Mouse (Mus musculus) CH12.LX (cell line): ENCODE measurements around the gene Mgat4b. TPM values are rescaled to one million over a fixed set of nuclear protein-coding genes. Genes with fewer than 3 reads are reported as not detected.

Experiments used
- DNase-seq: peaks from one replicate; pipeline ENCODE4 v3.0.0-alpha.2; 2013; ENCODE audit errors: extremely low read depth
- H3K27ac ChIP-seq: 2 replicates; pipeline ENCODE4 v1.5.1; 2012; ENCODE audit warnings: low read depth, mild to moderate bottlenecking, control low read depth, moderate library complexity; ENCODE audit not compliant: insufficient read depth
- H3K27me3 ChIP-seq: replicated peaks from 2 replicates; pipeline ENCODE3; 2012; ENCODE audit warnings: inconsistent platforms
- H3K36me3 ChIP-seq, 2 experiments: replicated peaks in 1 of 2; 2 replicates each; pipeline versions ENCODE3 to v1.6.1; 2012; ENCODE audit warnings: inconsistent platforms in 1 of 2, low read length in 1 of 2, mild to moderate bottlenecking in 1 of 2, mixed read lengths in 1 of 2, moderate library complexity in 1 of 2; ENCODE audit not compliant: control insufficient read depth in 1 of 2, insufficient read depth in 1 of 2
- H3K4me1 ChIP-seq, 2 experiments: 2 replicates each; pipeline ENCODE4 v1.6.1; 2012; ENCODE audit warnings: inconsistent platforms in 1 of 2, moderate library complexity in 1 of 2; ENCODE audit not compliant: insufficient read depth in 2 of 2, control insufficient read depth in 1 of 2
- H3K4me2 ChIP-seq: 2 replicates; pipeline ENCODE4 v1.6.1; 2012; ENCODE audit warnings: low read depth, mild to moderate bottlenecking, control low read depth; ENCODE audit not compliant: poor library complexity, insufficient read depth, severe bottlenecking
- H3K4me3 ChIP-seq, 3 experiments: fragments of 150-350 bp in 1 of 3; sonication (generic) in 1 of 3; replicated peaks in 1 of 3; 2 replicates each; pipeline versions ENCODE3 to v1.5.1; 2011 to 2012; ENCODE audit warnings: low read depth in 2 of 3, low read length in 2 of 3, mild to moderate bottlenecking in 2 of 3, moderate library complexity in 2 of 3, control low read depth in 1 of 3, improper control_type of control experiment in 1 of 3, inconsistent platforms in 1 of 3, mixed read lengths in 1 of 3; ENCODE audit not compliant: poor library complexity in 1 of 3
- H3K79me2 ChIP-seq: replicated peaks from 2 replicates; pipeline ENCODE4 v1.6.1; 2012; ENCODE audit warnings: mild to moderate bottlenecking, moderate library complexity; ENCODE audit not compliant: control insufficient read depth, poor library complexity, insufficient read depth, severe bottlenecking; ENCODE audit errors: extremely low read depth
- H3K9ac ChIP-seq: 2 replicates; pipeline ENCODE4 v1.6.1; 2012; ENCODE audit warnings: low read depth, mild to moderate bottlenecking, control low read depth, moderate library complexity; ENCODE audit not compliant: insufficient read depth
- H3K9me3 ChIP-seq: replicated peaks from 2 replicates; pipeline ENCODE3; 2012; ENCODE audit warnings: low read length, inconsistent platforms, mixed read lengths
- BHLHE40 ChIP-seq: IDR thresholded peaks from 2 replicates; pipeline ENCODE4 v1.6.1; 2011; ENCODE audit warnings: mild to moderate bottlenecking, low read depth, low read length, improper control_type of control experiment
- CHD1 ChIP-seq: IDR thresholded peaks from 2 replicates; pipeline ENCODE4 v1.6.1; 2012; ENCODE audit warnings: low read depth, low read length, improper control_type of control experiment, inconsistent platforms
- CHD2 ChIP-seq: IDR thresholded peaks from 2 replicates; pipeline ENCODE4 v1.6.1; 2011; ENCODE audit warnings: low read length, improper control_type of control experiment
- E2F4 ChIP-seq: IDR thresholded peaks from 2 replicates; pipeline ENCODE4 v1.6.1; 2011; ENCODE audit warnings: low read depth, low read length, improper control_type of control experiment; ENCODE audit not compliant: insufficient replicate concordance
- ELF1 ChIP-seq: IDR thresholded peaks from 2 replicates; pipeline ENCODE4 v1.6.1; 2014; ENCODE audit warnings: low read depth, mild to moderate bottlenecking, inconsistent platforms, low read length, improper control_type of control experiment
- EP300 ChIP-seq: IDR thresholded peaks from 2 replicates; pipeline ENCODE4 v1.6.1; 2011; ENCODE audit warnings: low read length, improper control_type of control experiment
- GABPA ChIP-seq: IDR thresholded peaks from 2 replicates; pipeline ENCODE4 v1.6.1; 2012; ENCODE audit warnings: low read depth, low read length, improper control_type of control experiment, inconsistent platforms; ENCODE audit not compliant: insufficient replicate concordance
- IRF4 ChIP-seq: IDR thresholded peaks from 2 replicates; pipeline ENCODE4 v1.6.1; 2014; ENCODE audit warnings: low read depth, mild to moderate bottlenecking, inconsistent platforms, low read length, improper control_type of control experiment
- JUN ChIP-seq: IDR thresholded peaks from 2 replicates; pipeline ENCODE4 v1.6.1; 2011; ENCODE audit warnings: low read depth, mild to moderate bottlenecking, low read length, improper control_type of control experiment, moderate library complexity; ENCODE audit not compliant: insufficient read depth
- JUND ChIP-seq: conservative IDR thresholded peaks from 2 replicates; pipeline ENCODE4 v1.6.1; 2011; ENCODE audit warnings: low read depth, low read length, improper control_type of control experiment
- KAT2A ChIP-seq: IDR thresholded peaks from 2 replicates; pipeline ENCODE4 v1.6.1; 2012; ENCODE audit warnings: low read length, improper control_type of control experiment, inconsistent platforms; ENCODE audit not compliant: insufficient replicate concordance
- MAFK ChIP-seq: IDR thresholded peaks from 2 replicates; pipeline ENCODE4 v1.6.1; 2011; ENCODE audit warnings: low read length, improper control_type of control experiment; ENCODE audit not compliant: insufficient replicate concordance
- MAX ChIP-seq: IDR thresholded peaks from 2 replicates; pipeline ENCODE4 v1.6.1; 2011; ENCODE audit warnings: low read length, improper control_type of control experiment
- MAZ ChIP-seq: IDR thresholded peaks from 2 replicates; pipeline ENCODE4 v1.6.1; 2012; ENCODE audit warnings: low read depth, mild to moderate bottlenecking, inconsistent platforms, low read length, improper control_type of control experiment, moderate library complexity
- MXI1 ChIP-seq: IDR thresholded peaks from 2 replicates; pipeline ENCODE4 v1.6.1; 2011; ENCODE audit warnings: mild to moderate bottlenecking, low read depth, low read length, improper control_type of control experiment
- MYC ChIP-seq: IDR thresholded peaks from 2 replicates; pipeline ENCODE4 v1.6.1; 2011; ENCODE audit warnings: low read depth, mild to moderate bottlenecking, improper control_type of control experiment, low read length
- NELFE ChIP-seq: IDR thresholded peaks from 2 replicates; pipeline ENCODE4 v1.6.1; 2011; ENCODE audit warnings: low read depth, low read length, improper control_type of control experiment
- NRF1 ChIP-seq: IDR thresholded peaks from 2 replicates; pipeline ENCODE4 v1.6.1; 2014; ENCODE audit warnings: low read depth, mild to moderate bottlenecking, inconsistent platforms, low read length, improper control_type of control experiment, moderate library complexity
- PAX5 ChIP-seq: IDR thresholded peaks from 2 replicates; pipeline ENCODE4 v1.6.1; 2012; ENCODE audit warnings: low read length, inconsistent platforms, mixed read lengths
- POLR2A ChIP-seq: IDR thresholded peaks from 2 replicates; pipeline ENCODE4 v1.6.1; 2011; ENCODE audit warnings: low read depth, mild to moderate bottlenecking, improper control_type of control experiment, low read length
- RAD21 ChIP-seq: IDR thresholded peaks from 2 replicates; pipeline ENCODE4 v1.6.1; 2011; ENCODE audit warnings: low read depth, mild to moderate bottlenecking, low read length, improper control_type of control experiment, moderate library complexity
- RCOR1 ChIP-seq: conservative IDR thresholded peaks from 2 replicates; pipeline ENCODE4 v1.6.1; 2012; ENCODE audit warnings: low read depth, mild to moderate bottlenecking, inconsistent platforms, low read length, improper control_type of control experiment
- SIN3A ChIP-seq: IDR thresholded peaks from 2 replicates; pipeline ENCODE4 v1.6.1; 2012; ENCODE audit warnings: low read length, improper control_type of control experiment, inconsistent platforms
- SMC3 ChIP-seq: IDR thresholded peaks from 2 replicates; pipeline ENCODE4 v1.6.1; 2011; ENCODE audit warnings: low read depth, low read length, improper control_type of control experiment
- TCF12 ChIP-seq: IDR thresholded peaks from 2 replicates; pipeline ENCODE4 v1.6.1; 2014; ENCODE audit warnings: low read depth, mild to moderate bottlenecking, inconsistent platforms, low read length, improper control_type of control experiment
- USF1 ChIP-seq: IDR thresholded peaks from 2 replicates; pipeline ENCODE4 v1.6.1; 2014; ENCODE audit warnings: low read depth, mild to moderate bottlenecking, inconsistent platforms, low read length, improper control_type of control experiment
- USF2 ChIP-seq: conservative IDR thresholded peaks from 2 replicates; pipeline ENCODE4 v1.6.1; 2011; ENCODE audit warnings: low read depth, low read length, improper control_type of control experiment
- ZC3H11A ChIP-seq: IDR thresholded peaks from 2 replicates; pipeline ENCODE4 v1.6.1; 2012; ENCODE audit warnings: low read depth, mild to moderate bottlenecking, inconsistent platforms, low read length, improper control_type of control experiment
- ZKSCAN1 ChIP-seq: IDR thresholded peaks from 2 replicates; pipeline ENCODE4 v1.6.1; 2012; ENCODE audit warnings: low read depth, inconsistent platforms, low read length, improper control_type of control experiment, borderline replicate concordance
- ZMIZ1 ChIP-seq: IDR thresholded peaks from 2 replicates; pipeline ENCODE4 v1.6.1; 2012; ENCODE audit warnings: low read depth, mild to moderate bottlenecking, inconsistent platforms, low read length, improper control_type of control experiment
- ZNF384 ChIP-seq: IDR thresholded peaks from 2 replicates; pipeline ENCODE4 v1.6.1; 2012; ENCODE audit warnings: low read depth, low read length, improper control_type of control experiment, inconsistent platforms
- dilution Hi-C: fragments of 300-500 bp; cut with MboI; formaldehyde crosslinking; loops from 2 replicates; pipeline ENCODE4 v1.14.3; 2020; ENCODE audit warnings: low sequenced_read_pairs; ENCODE audit not compliant: extremely low pct_unique_long_range_greater_than_20kb, extremely low pct_ligation_motif_present
- in situ Hi-C: fragments of 300-500 bp; cut with MboI; formaldehyde crosslinking; loops from 3 replicates; pipeline ENCODE4 v1.14.3; 2019; ENCODE audit warnings: low sequenced_read_pairs, low pct_ligation_motif_present, low pct_unique_long_range_greater_than_20kb, mixed read lengths
- polyA plus RNA-seq: library from polyadenylated mRNA; unstranded; fragments of >175 nt; gene quantifications from 2 replicates; pipeline ENCODE4 v1.2.1, GENCODE M21; 2012; ENCODE audit warnings: low read depth; ENCODE audit not compliant: insufficient read length
- total RNA-seq, 2 experiments: library from RNA; depleted of rRNA; stranded (reverse); fragments of 300-350 nt in 1 of 2; fragments of >200 nt in 1 of 2; gene quantifications; 2 replicates each; pipeline ENCODE4 v1.2.3; 2012 to 2014

Mgat4b gene
- total and polyA plus RNA-seq, 3 experiments, result 4.6 to 27.4 (median 16.2) TPM

DNA sequence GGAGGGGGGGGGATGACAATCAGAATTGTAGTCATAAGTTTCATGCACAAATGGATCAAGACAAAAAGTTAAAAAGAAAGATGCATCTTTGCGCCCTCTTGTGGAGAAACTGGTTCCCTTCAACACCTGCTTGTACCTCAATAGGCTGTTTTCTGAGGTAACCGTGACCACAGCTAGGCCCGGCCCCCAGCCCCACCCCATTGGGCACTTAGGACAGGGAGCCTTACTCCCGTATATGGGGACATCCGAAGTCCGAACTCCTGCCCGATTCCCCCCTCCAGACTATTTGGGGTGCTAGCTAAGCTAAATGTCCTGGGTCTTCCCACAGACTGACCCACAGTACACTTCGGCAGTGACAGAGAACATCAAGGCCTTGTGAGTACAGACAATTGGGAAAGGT, 20.7 kb downstream of the Mgat4b start (continued):
- TF ChIP-seq BHLHE40, result 0 out of 2 replicates have a peak, but pooled peaks have one; percentile 19
- TF ChIP-seq ZMIZ1, result no peak
- peak; percentile 56; the same call in 1 of the 2 replicates for TF ChIP-seq NELFE
- TF ChIP-seq TCF12, result peak; percentile 56; the same call in 1 of the 2 replicates
- TF ChIP-seq JUND, result 0 out of 2 replicates have a peak, but pooled peaks have one; percentile 20
- no peak for TF ChIP-seq JUN
- TF ChIP-seq CHD2, result no peak
- no peak for TF ChIP-seq RCOR1
- no peak for TF ChIP-seq MXI1
- TF ChIP-seq NRF1, result no peak
- 0 out of 2 replicates have a peak, but pooled peaks have one; percentile 27 for TF ChIP-seq ELF1
- peak; percentile 62; the same call in 1 of the 2 replicates for TF ChIP-seq MYC
- TF ChIP-seq USF2, result no peak
- TF ChIP-seq MAZ, result peak; percentile 78; the same call in 1 of the 2 replicates
- TF ChIP-seq SIN3A, result 0 out of 2 replicates have a peak, but pooled peaks have one; percentile 72
- peak; percentile 76 for TF ChIP-seq RAD21
- TF ChIP-seq KAT2A, result no peak
- TF ChIP-seq GABPA, result no peak
- TF ChIP-seq ZC3H11A, result peak; percentile 50; the same call in 1 of the 2 replicates
- peak; percentile 32; the same call in 1 of the 2 replicates for TF ChIP-seq ZNF384
- TF ChIP-seq CHD1, result no peak
- TF ChIP-seq PAX5, result no peak
- no peak for TF ChIP-seq IRF4
- no peak; the same call in 1 of the 2 replicates for TF ChIP-seq E2F4

DNA sequence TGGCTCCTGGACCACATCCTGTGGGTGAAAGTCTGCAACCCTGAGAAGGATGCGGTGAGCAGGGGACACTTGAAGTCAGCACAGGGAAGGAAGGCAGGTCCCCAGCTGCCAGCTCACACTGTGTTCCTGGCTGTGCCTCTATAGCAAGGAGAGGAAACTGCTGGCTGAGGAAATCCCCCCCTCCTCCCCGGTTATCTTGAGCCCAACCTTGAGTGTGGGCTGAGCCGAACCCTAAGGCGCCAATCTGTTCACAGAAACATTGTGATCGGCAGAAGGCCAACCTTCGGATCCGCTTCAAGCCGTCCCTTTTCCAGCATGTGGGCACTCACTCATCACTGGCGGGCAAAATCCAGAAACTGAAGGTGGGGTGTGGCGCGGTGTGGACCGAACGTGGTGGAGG, 22.3 kb downstream of the Mgat4b start:
- Histone ChIP-seq H3K27ac (no peak overlapping the region), H3K9me3 (no peaks in the 10 kb centered on the region), H3K27me3 (no peaks in the 10 kb centered on the region), H3K4me2 (no peak overlapping the region), H3K9ac (no peak overlapping the region), H3K4me3 (no peak overlapping the region), H3K36me3 (peaks cover 42 to 69% of the 10 kb centered on the region in 2 experiments), H3K4me1 (peaks cover 23 to 51% of the 10 kb centered on the region in 2 experiments), H3K79me2 (no peaks in the 10 kb centered on the region)
- dilution Hi-C loops, result no loop called here
- in situ Hi-C loops, result no loop called here
- no peak for DNase-seq
- TF ChIP-seq POLR2A (no peak), USF2 (no peak), JUN (no peak), SMC3 (no peak), MAX (no peak), MAZ (no peak), NELFE (no peak), ELF1 (no peak), USF1 (no peak), ZC3H11A (no peak), E2F4 (no peak), BHLHE40 (no peak), MAFK (no peak), RAD21 (no peak), EP300 (no peak), ZKSCAN1 (no peak), GABPA (no peak)
- TF ChIP-seq, all 38 proteins: peak for 0
